Mouse (Mus musculus) erythroid progenitor cell, adult 5-6 weeks (primary cell): ENCODE results near the gene Scd4. TPM values are rescaled to one million over a fixed set of nuclear protein-coding genes. Genes with fewer than 3 reads are reported as not detected.

Experiments
- total RNA-seq, 2 experiments: library from RNA; stranded (forward) in 1 of 2; stranded (reverse) in 1 of 2; fragments of 150-400 nt in 1 of 2; fragments of 186-747, 209-891 nt in 1 of 2; gene quantifications; 2 replicates each; pipeline versions ENCODE4 v1.2.3 to v1.2.4; 2015 to 2017; ENCODE audit warnings: low replicate concordance in 2 of 2

Gene Scd4
- total RNA-seq, 2 experiments from 2014 or later = not detected

Other genes with a start within 250 kb of the Scd4 start
- 37.1 and 52.8 TPM in 2 replicates for gene Chuk, start 225.6 kb upstream of the Scd4 start, total RNA-seq (2015; ENCODE audit: low replicate concordance)
- 64.1 and 90.7 TPM in 2 replicates for gene Chuk, start 225.6 kb upstream of the Scd4 start, total RNA-seq (2017; ENCODE audit: low replicate concordance)
- 5.4 and 23.1 TPM in 2 replicates for gene Cwf19l1, start 197.2 kb upstream of the Scd4 start, total RNA-seq (2015; ENCODE audit: low replicate concordance)
- 4.1 and 8.6 TPM in 2 replicates for gene Cwf19l1, start 197.2 kb upstream of the Scd4 start, total RNA-seq (2017; ENCODE audit: low replicate concordance)
- gene Bloc1s2, start 186.6 kb upstream of the Scd4 start, total RNA-seq (2015; ENCODE audit: low replicate concordance) = 32.1 and 50.7 TPM in 2 replicates
- gene Bloc1s2, start 186.6 kb upstream of the Scd4 start, total RNA-seq (2017; ENCODE audit: low replicate concordance) = 8.8 and 13.7 TPM in 2 replicates
- not detected in 2 replicates for gene Pkd2l1, start 140.7 kb upstream of the Scd4 start, total RNA-seq (2015; ENCODE audit: low replicate concordance)
- gene Pkd2l1, start 140.7 kb upstream of the Scd4 start, total RNA-seq (2017; ENCODE audit: low replicate concordance) = not detected in 2 replicates
- not detected in 2 replicates for gene Scd3, start 129.8 kb upstream of the Scd4 start, total RNA-seq (2015; ENCODE audit: low replicate concordance)
- gene Scd3, start 129.8 kb upstream of the Scd4 start, total RNA-seq (2017; ENCODE audit: low replicate concordance) = not detected in 2 replicates
- gene Scd2, start 39.4 kb upstream of the Scd4 start, total RNA-seq (2015; ENCODE audit: low replicate concordance) = 13.7 and 18.9 TPM in 2 replicates
- 9.4 and 13.2 TPM in 2 replicates for gene Scd2, start 39.4 kb upstream of the Scd4 start, total RNA-seq (2017; ENCODE audit: low replicate concordance)
- 29.2 and 33.1 TPM in 2 replicates for gene Scd1, start 74.8 kb downstream of the Scd4 start, total RNA-seq (2015; ENCODE audit: low replicate concordance)
- gene Scd1, start 74.8 kb downstream of the Scd4 start, total RNA-seq (2017; ENCODE audit: low replicate concordance) = 9.8 and 17.3 TPM in 2 replicates
- gene Wnt8b, start 160.4 kb downstream of the Scd4 start, total RNA-seq (2015; ENCODE audit: low replicate concordance) = not detected in 2 replicates
- gene Wnt8b, start 160.4 kb downstream of the Scd4 start, total RNA-seq (2017; ENCODE audit: low replicate concordance) = not detected in 2 replicates
- gene Sec31b, start 212.8 kb downstream of the Scd4 start, total RNA-seq (2015; ENCODE audit: low replicate concordance) = 0.36 and 1.3 TPM in 2 replicates
- gene Sec31b, start 212.8 kb downstream of the Scd4 start, total RNA-seq (2017; ENCODE audit: low replicate concordance) = 0.26 TPM in 1 of 2 replicates, not detected in the other
- gene Gm20538, start 219.7 kb downstream of the Scd4 start, total RNA-seq (2015; ENCODE audit: low replicate concordance) = not detected in 2 replicates
- not detected in 2 replicates for gene Gm20538, start 219.7 kb downstream of the Scd4 start, total RNA-seq (2017; ENCODE audit: low replicate concordance)
- 115 and 143 TPM in 2 replicates for gene Ndufb8, start 222.3 kb downstream of the Scd4 start, total RNA-seq (2015; ENCODE audit: low replicate concordance)
- 56.9 and 85.0 TPM in 2 replicates for gene Ndufb8, start 222.3 kb downstream of the Scd4 start, total RNA-seq (2017; ENCODE audit: low replicate concordance)
- gene Hif1an, start 229.8 kb downstream of the Scd4 start, total RNA-seq (2015; ENCODE audit: low replicate concordance) = 1.8 and 2.5 TPM in 2 replicates
- 3.6 and 5.8 TPM in 2 replicates for gene Hif1an, start 229.8 kb downstream of the Scd4 start, total RNA-seq (2017; ENCODE audit: low replicate concordance)